Mouse (Mus musculus) cortical plate, adult 2 months (tissue): ENCODE measurements around the gene Gpr173. TPM values are rescaled to one million over a fixed set of nuclear protein-coding genes. Genes with fewer than 3 reads are reported as not detected.
A peak's percentile ranks its signal among the peaks of the same experiment; 100 is the strongest.

Experiments
- H3K27ac ChIP-seq: fragments of 200-500 bp; 2 replicates; pipeline ENCODE4 v1.5.1; 2012; ENCODE audit warnings: low read length, control low read depth, inconsistent platforms; ENCODE audit not compliant: insufficient read depth
- H3K4me1 ChIP-seq: fragments of 200-500 bp; 2 replicates; pipeline ENCODE4 v1.6.1; 2011; ENCODE audit warnings: low read length; ENCODE audit not compliant: control insufficient read depth, insufficient read depth
- H3K4me3 ChIP-seq: fragments of 200-500 bp; 2 replicates; pipeline ENCODE4 v1.5.1; 2011; ENCODE audit warnings: mild to moderate bottlenecking, low read length, control low read depth; ENCODE audit not compliant: insufficient read depth
- CTCF ChIP-seq: fragments of 200-500 bp; IDR thresholded peaks from 2 replicates; pipeline ENCODE4 v1.5.1; 2011; ENCODE audit warnings: mild to moderate bottlenecking, control low read depth, low read length; ENCODE audit not compliant: insufficient read depth; ENCODE audit errors: extremely low read depth
- POLR2A ChIP-seq: fragments of 200-500 bp; IDR thresholded peaks from 2 replicates; pipeline ENCODE4 v1.6.1; 2011; ENCODE audit warnings: mild to moderate bottlenecking, low read length, control low read depth; ENCODE audit not compliant: insufficient read depth; ENCODE audit errors: extremely low read depth
- polyA plus RNA-seq: library from polyadenylated mRNA; depleted of rRNA; stranded (reverse); fragments of >200 nt; gene quantifications from 2 replicates; pipeline ENCODE4 v1.2.3, GENCODE M21; 2012; rRNA removed

The Gpr173 gene
- polyA plus RNA-seq, result 8.7 and 8.8 TPM in 2 replicates

GRCm38 (mm10) chrX:152368397-152369273 is at the start of gene Gpr173:
Gene Gpr173, minus strand, starts transcription at chrX:152368704.
- peak within 1 kb of the TSS; percentile 96 for H3K4me3 ChIP-seq
- H3K27ac ChIP-seq, result peak within 1 kb of the TSS; percentile 87
- no peak for TF ChIP-seq CTCF
- TF ChIP-seq POLR2A, result no peak
- no peaks in the 10 kb centered on the region; the same call in 1 of the 2 replicates for H3K4me1 ChIP-seq

DNA sequence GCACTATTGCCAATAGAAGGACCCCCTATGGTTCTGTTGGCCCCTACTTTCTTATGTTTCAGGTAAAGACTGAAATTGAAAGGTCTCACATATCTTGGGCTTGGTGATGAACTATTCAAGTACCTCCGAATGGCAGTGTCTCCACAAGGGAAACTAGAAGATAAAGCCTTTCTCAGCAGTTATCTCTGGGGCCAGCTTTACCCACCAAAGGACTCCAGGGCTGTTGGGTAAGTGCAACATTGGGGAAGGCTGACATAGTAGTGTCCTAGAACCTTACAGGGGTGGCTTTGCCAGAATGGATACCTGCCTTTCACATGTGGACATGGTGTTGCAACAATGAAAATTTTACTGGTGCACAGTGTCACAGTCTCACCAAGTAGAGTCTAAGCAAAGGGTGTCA is 34.7 kb upstream of the Gpr173 start:
- Histone ChIP-seq H3K4me3 (no peak overlapping the region), H3K27ac (no peak overlapping the region), H3K4me1 (no peaks in the 10 kb centered on the region)
- TF ChIP-seq POLR2A (no peak), CTCF (no peak)

GRCm38 (mm10) chrX:152400096-152400495 is 31.6 kb upstream of the Gpr173 start:
- H3K27ac ChIP-seq, result no peak overlapping the region
- H3K4me1 ChIP-seq, result no peaks in the 10 kb centered on the region
- no peak for TF ChIP-seq POLR2A
- TF ChIP-seq CTCF, result no peak
- no peak overlapping the region for H3K4me3 ChIP-seq

DNA sequence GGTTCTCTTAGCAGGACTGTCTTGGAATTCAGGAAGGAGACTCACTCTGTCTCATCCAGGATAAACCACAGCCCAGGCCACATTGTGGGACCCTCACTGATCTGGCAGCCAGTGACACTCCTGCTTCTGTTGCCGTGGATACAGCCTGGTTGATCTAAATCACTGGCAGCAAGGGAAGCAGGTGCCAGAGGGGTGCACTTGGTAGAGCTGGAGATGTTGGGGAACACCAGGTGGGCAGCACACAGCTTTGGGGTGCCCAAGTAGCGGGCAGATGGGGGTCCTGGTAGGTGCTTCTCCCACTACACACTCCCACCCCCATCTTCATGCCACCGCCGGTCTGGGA is 479 bp downstream of the Gpr173 start:
- H3K27ac ChIP-seq, result peak overlapping the region; percentile 82; the same call in 1 of the 2 replicates
- TF ChIP-seq CTCF (no peak), POLR2A (no peak)

DNA sequence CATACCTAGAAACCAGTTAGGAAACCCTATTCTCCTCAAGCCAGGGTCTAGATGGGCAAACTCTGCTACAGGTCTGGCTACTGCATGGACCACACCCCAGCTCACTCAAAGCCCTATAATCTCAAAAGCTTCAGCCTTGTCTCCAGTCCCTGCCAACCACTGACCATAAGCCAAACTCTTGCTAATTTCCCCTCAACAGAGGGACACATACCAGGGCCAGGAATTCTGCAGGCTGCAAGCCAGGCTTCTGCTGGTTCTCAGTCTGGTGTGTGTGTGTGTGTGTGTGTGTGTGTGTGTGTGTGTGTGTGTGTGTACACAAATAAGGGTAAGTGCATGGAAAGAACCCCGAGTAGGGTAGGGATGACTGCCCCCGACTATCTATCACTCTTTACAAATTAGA is 2.1 kb downstream of the Gpr173 start:
- Histone ChIP-seq H3K27ac (no peak overlapping the region), H3K4me3 (no peak overlapping the region), H3K4me1 (no peaks in the 10 kb centered on the region; the same call in 1 of the 2 replicates)
- TF ChIP-seq CTCF, result no peak

More for the DNA sequence above, 479 bp downstream of the Gpr173 start:
- Histone ChIP-seq H3K4me3 (peak overlapping the region; percentile 96), H3K4me1 (no peaks in the 10 kb centered on the region; the same call in 1 of the 2 replicates)

GRCm38 (mm10) chrX:152352553-152353153 is 15.9 kb downstream of the Gpr173 start:
- Histone ChIP-seq H3K4me3 (no peak overlapping the region), H3K4me1 (no peaks in the 10 kb centered on the region), H3K27ac (no peak overlapping the region)
- TF ChIP-seq POLR2A, result no peak
- peak; percentile 44; the same call in 1 of the 2 replicates for TF ChIP-seq CTCF

DNA sequence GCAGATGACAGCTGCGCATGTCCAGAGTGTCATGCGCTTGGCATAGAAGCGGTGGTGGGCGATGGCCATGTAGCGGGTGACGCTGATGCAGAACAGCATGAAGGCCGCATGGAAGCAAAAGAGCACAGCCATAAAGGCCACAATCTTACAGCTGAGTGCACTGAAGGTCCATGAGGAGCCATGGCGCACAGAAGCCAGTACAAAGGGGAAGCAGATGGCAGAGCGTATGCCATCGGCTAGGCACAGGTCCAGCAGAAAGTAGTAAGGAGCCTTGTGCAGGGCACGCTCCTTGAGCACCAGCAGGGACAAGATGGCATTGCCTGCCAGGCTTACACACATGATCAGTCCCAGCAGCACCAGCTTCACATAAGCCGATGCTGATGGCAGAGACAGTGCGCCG is 21.5 kb downstream of the Gpr173 start:
- H3K27ac ChIP-seq, result no peak overlapping the region
- TF ChIP-seq CTCF, result no peak
- TF ChIP-seq POLR2A, result no peak
- no peaks in the 10 kb centered on the region for H3K4me1 ChIP-seq

DNA sequence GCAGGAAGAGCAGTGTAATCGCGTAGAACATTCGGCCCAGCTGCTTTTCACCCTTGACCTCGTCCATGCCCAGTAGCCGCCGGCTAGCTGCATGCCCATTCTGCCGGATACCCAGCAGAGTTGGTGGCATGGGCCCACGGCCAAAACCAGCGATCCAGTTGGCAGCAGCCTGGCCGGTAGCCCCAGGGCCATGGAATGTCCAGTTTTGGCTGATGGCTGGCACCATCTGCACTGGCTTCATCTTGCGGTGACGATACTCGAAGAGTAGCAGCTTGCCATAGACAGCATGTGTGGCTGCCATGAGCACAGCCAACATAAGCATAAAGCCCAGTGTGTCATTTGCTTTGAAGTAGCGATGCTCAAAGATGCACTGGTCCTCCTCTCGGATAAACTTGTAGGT is 21.9 kb downstream of the Gpr173 start:
- TF ChIP-seq CTCF, result no peak
- no peak for TF ChIP-seq POLR2A
- no peak overlapping the region for H3K27ac ChIP-seq
- no peaks in the 10 kb centered on the region for H3K4me1 ChIP-seq
- H3K4me3 ChIP-seq, result no peak overlapping the region

More for the DNA sequence above, 21.5 kb downstream of the Gpr173 start:
- no peak overlapping the region for H3K4me3 ChIP-seq

- TF ChIP-seq CTCF (no peak), POLR2A (0 out of 2 replicates have a peak, but pooled peaks have one; percentile 13)
- peak overlapping the region; percentile 80 for H3K27ac ChIP-seq
Measured at GRCm38 (mm10) chrX:152342903-152343302, 25.6 kb downstream of the Gpr173 start.

DNA sequence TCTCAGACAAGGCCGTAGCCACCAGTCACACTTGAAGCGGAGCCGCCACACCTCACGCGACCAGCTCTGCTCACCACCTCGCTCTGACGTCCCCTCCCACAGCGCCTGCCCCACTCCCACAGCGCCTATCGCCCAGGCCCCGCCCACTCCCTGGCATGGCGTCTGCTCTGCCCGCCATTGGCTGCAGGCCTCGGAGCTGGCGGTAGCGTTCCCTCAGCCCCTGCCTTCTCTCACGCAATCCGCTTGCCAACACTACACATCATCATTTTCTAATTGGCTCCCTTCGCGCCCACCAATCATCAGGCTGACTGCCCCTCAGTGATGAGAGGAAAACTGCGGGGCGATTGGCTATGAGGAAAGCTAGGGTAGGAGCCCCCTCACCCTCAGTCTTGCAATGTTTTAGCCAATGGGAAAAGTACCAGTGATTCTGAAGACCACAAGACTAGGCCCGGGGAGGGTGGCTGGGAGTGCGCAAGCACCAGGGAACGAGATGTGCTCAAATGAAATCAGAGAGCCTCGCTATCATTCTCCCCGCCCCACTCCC is 26.1 kb downstream of the Gpr173 start, which contains the start of gene Tspyl2:
Gene Tspyl2 (minus strand): TSS at position 68 of the 544 bp plus-strand sequence.
- Histone ChIP-seq H3K4me3 (peak within 1 kb of the TSS; percentile 72), H3K27ac (peak within 1 kb of the TSS; percentile 80), H3K4me1 (peaks cover 4% of the 10 kb centered on the region; the same call in 1 of the 2 replicates)
- TF ChIP-seq CTCF (no peak), POLR2A (peak; percentile 92)

More at GRCm38 (mm10) chrX:152342903-152343302, 25.6 kb downstream of the Gpr173 start:
- Histone ChIP-seq H3K4me3 (peak overlapping the region; percentile 72), H3K4me1 (peaks cover 4% of the 10 kb centered on the region; the same call in 1 of the 2 replicates)
